Mouse (Mus musculus) liver, embryonic 14.5 days (tissue): ENCODE measurements around the gene Sit1.

ENCODE experiments used
- CTCF ChIP-seq: IDR thresholded peaks from 2 replicates; pipeline ENCODE4 v1.5.1; 2016; ENCODE audit warnings: antibody characterized with exemption, low read depth, control low read depth
- EP300 ChIP-seq: IDR thresholded peaks from 2 replicates; pipeline ENCODE4 v1.6.1; 2016; ENCODE audit warnings: antibody characterized with exemption, low read depth

- TF ChIP-seq EP300 = no peak
- no peak for TF ChIP-seq CTCF
Observed at GRCm38 (mm10) chr4:43478534-43478858, 5.0 kb downstream of the Sit1 start.
